Mouse (Mus musculus): ENCODE data around the gene Ctsk. TPM values are rescaled to one million over a fixed set of nuclear protein-coding genes. Genes with fewer than 3 reads are reported as not detected.

Gene Ctsk
- polyA plus RNA-seq (2012; ENCODE audit: insufficient read depth, insufficient read length, missing spikeins) = 7.5 and 12.3 TPM in 2 replicates

- Histone ChIP-seq H3K4me1 (ENCODE audit: control insufficient read depth, insufficient read depth, insufficient read length, low read length) (0 out of 2 replicates have a peak, but pooled peaks cover 3% of the 10 kb centered on the region), H3K4me3 (ENCODE audit: insufficient read depth, low read depth, low read length) (peak within 1 kb of the TSS; percentile 20), H3K27ac (replicated peaks; ENCODE audit: low read depth, low read length) (peak within 1 kb of the TSS; percentile 16; the same call in 1 of the 2 replicates)
These were observed at the start of gene Ctsk for GRCm38 (mm10) chr3:95499024-95499423. Gene Ctsk, plus strand, starts transcription at chr3:95499256.

- Histone ChIP-seq H3K4me1 (ENCODE audit: control insufficient read depth, insufficient read depth, insufficient read length, low read length) (no peaks in the 10 kb centered on the region), H3K27ac (replicated peaks; ENCODE audit: low read depth, low read length) (no peak overlapping the region), H3K4me3 (ENCODE audit: insufficient read depth, low read depth, low read length) (no peak overlapping the region)
These were observed 48.6 kb upstream of the Ctsk start for GRCm38 (mm10) chr3:95450408-95450807.

GRCm38 (mm10) chr3:95450915-95451314 is 48.1 kb upstream of the Ctsk start:
- no peak overlapping the region for H3K4me3 ChIP-seq (ENCODE audit: insufficient read depth, low read depth, low read length)
- H3K27ac ChIP-seq (replicated peaks; ENCODE audit: low read depth, low read length) = no peak overlapping the region
- no peaks in the 10 kb centered on the region for H3K4me1 ChIP-seq (ENCODE audit: control insufficient read depth, insufficient read depth, insufficient read length, low read length)

GRCm38 (mm10) chr3:95456367-95456766 is 42.7 kb upstream of the Ctsk start:
- Histone ChIP-seq H3K27ac (replicated peaks; ENCODE audit: low read depth, low read length) (no peak overlapping the region), H3K4me1 (ENCODE audit: control insufficient read depth, insufficient read depth, insufficient read length, low read length) (peaks cover 16% of the 10 kb centered on the region), H3K4me3 (ENCODE audit: insufficient read depth, low read depth, low read length) (no peak overlapping the region)

GRCm38 (mm10) chr3:95457758-95458157 is 41.3 kb upstream of the Ctsk start:
- H3K4me1 ChIP-seq (ENCODE audit: control insufficient read depth, insufficient read depth, insufficient read length, low read length) = peaks cover 16% of the 10 kb centered on the region
- H3K27ac ChIP-seq (replicated peaks; ENCODE audit: low read depth, low read length) = peak overlapping the region; percentile 86
- no peak overlapping the region for H3K4me3 ChIP-seq (ENCODE audit: insufficient read depth, low read depth, low read length)

- no peak overlapping the region; the same call in 1 of the 2 replicates for H3K27ac ChIP-seq (replicated peaks; ENCODE audit: low read depth, low read length)
- H3K4me3 ChIP-seq (ENCODE audit: insufficient read depth, low read depth, low read length) = no peak overlapping the region
- H3K4me1 ChIP-seq (ENCODE audit: control insufficient read depth, insufficient read depth, insufficient read length, low read length) = peaks cover 16% of the 10 kb centered on the region
These were observed 39.7 kb upstream of the Ctsk start for GRCm38 (mm10) chr3:95459381-95459780.

- Histone ChIP-seq H3K27ac (replicated peaks; ENCODE audit: low read depth, low read length) (no peak overlapping the region), H3K4me1 (ENCODE audit: control insufficient read depth, insufficient read depth, insufficient read length, low read length) (peaks cover 6% of the 10 kb centered on the region), H3K4me3 (ENCODE audit: insufficient read depth, low read depth, low read length) (no peak overlapping the region)
These were observed 35.2 kb upstream of the Ctsk start for GRCm38 (mm10) chr3:95463852-95464251.

GRCm38 (mm10) chr3:95478966-95479365 is 20.1 kb upstream of the Ctsk start:
- no peak overlapping the region for H3K4me3 ChIP-seq (ENCODE audit: insufficient read depth, low read depth, low read length)
- no peaks in the 10 kb centered on the region for H3K4me1 ChIP-seq (ENCODE audit: control insufficient read depth, insufficient read depth, insufficient read length, low read length)
- H3K27ac ChIP-seq (replicated peaks; ENCODE audit: low read depth, low read length) = no peak overlapping the region

GRCm38 (mm10) chr3:95486421-95486820 is 12.6 kb upstream of the Ctsk start:
- H3K27ac ChIP-seq (replicated peaks; ENCODE audit: low read depth, low read length) = no peak overlapping the region
- H3K4me3 ChIP-seq (ENCODE audit: insufficient read depth, low read depth, low read length) = no peak overlapping the region
- H3K4me1 ChIP-seq (ENCODE audit: control insufficient read depth, insufficient read depth, insufficient read length, low read length) = no peaks in the 10 kb centered on the region

- no peak overlapping the region for H3K4me3 ChIP-seq (ENCODE audit: insufficient read depth, low read depth, low read length)
- H3K27ac ChIP-seq (replicated peaks; ENCODE audit: low read depth, low read length) = no peak overlapping the region
- H3K4me1 ChIP-seq (ENCODE audit: control insufficient read depth, insufficient read depth, insufficient read length, low read length) = no peaks in the 10 kb centered on the region
These were observed 10.4 kb upstream of the Ctsk start for GRCm38 (mm10) chr3:95488679-95489078.

GRCm38 (mm10) chr3:95490238-95490637 is 8.8 kb upstream of the Ctsk start:
- H3K4me3 ChIP-seq (ENCODE audit: insufficient read depth, low read depth, low read length) = no peak overlapping the region
- H3K4me1 ChIP-seq (ENCODE audit: control insufficient read depth, insufficient read depth, insufficient read length, low read length) = no peaks in the 10 kb centered on the region
- H3K27ac ChIP-seq (replicated peaks; ENCODE audit: low read depth, low read length) = no peak overlapping the region

GRCm38 (mm10) chr3:95494342-95494741 is 4.7 kb upstream of the Ctsk start:
- H3K4me1 ChIP-seq (ENCODE audit: control insufficient read depth, insufficient read depth, insufficient read length, low read length) = 0 out of 2 replicates have a peak, but pooled peaks cover 3% of the 10 kb centered on the region
- H3K27ac ChIP-seq (replicated peaks; ENCODE audit: low read depth, low read length) = no peak overlapping the region
- no peak overlapping the region for H3K4me3 ChIP-seq (ENCODE audit: insufficient read depth, low read depth, low read length)

- no peak overlapping the region for H3K4me3 ChIP-seq (ENCODE audit: insufficient read depth, low read depth, low read length)
- H3K4me1 ChIP-seq (ENCODE audit: control insufficient read depth, insufficient read depth, insufficient read length, low read length) = 0 out of 2 replicates have a peak, but pooled peaks cover 3% of the 10 kb centered on the region
- no peak overlapping the region for H3K27ac ChIP-seq (replicated peaks; ENCODE audit: low read depth, low read length)
These were observed 827 bp upstream of the Ctsk start for GRCm38 (mm10) chr3:95498229-95498628.

GRCm38 (mm10) chr3:95499496-95500140 is 562 bp downstream of the Ctsk start:
- H3K4me3 ChIP-seq (ENCODE audit: insufficient read depth, low read depth, low read length) = peak overlapping the region; percentile 20
- peak overlapping the region; percentile 16; the same call in 1 of the 2 replicates for H3K27ac ChIP-seq (replicated peaks; ENCODE audit: low read depth, low read length)

GRCm38 (mm10) chr3:95502312-95502711 is 3.3 kb downstream of the Ctsk start:
- Histone ChIP-seq H3K27ac (replicated peaks; ENCODE audit: low read depth, low read length) (no peak overlapping the region), H3K4me3 (ENCODE audit: insufficient read depth, low read depth, low read length) (no peak overlapping the region), H3K4me1 (ENCODE audit: control insufficient read depth, insufficient read depth, insufficient read length, low read length) (0 out of 2 replicates have a peak, but pooled peaks cover 3% of the 10 kb centered on the region)

More at GRCm38 (mm10) chr3:95499496-95500140, 562 bp downstream of the Ctsk start:
- H3K4me1 ChIP-seq (ENCODE audit: control insufficient read depth, insufficient read depth, insufficient read length, low read length) = 0 out of 2 replicates have a peak, but pooled peaks cover 3% of the 10 kb centered on the region

GRCm38 (mm10) chr3:95509348-95509747 is 10.3 kb downstream of the Ctsk start:
- Histone ChIP-seq H3K4me1 (ENCODE audit: control insufficient read depth, insufficient read depth, insufficient read length, low read length) (no peaks in the 10 kb centered on the region), H3K4me3 (ENCODE audit: insufficient read depth, low read depth, low read length) (no peak overlapping the region), H3K27ac (replicated peaks; ENCODE audit: low read depth, low read length) (no peak overlapping the region)

Measured in brown adipose tissue, adult 24 weeks (tissue).